Mouse (Mus musculus) ovary, postnatal 10 days (tissue): ENCODE measurements around the gene Fndc9.

Experiments
- DNase-seq: peaks from one replicate; pipeline ENCODE4 v3.0.0; 2022; ENCODE audit warnings: low spot score

Gene Fndc9

DNA sequence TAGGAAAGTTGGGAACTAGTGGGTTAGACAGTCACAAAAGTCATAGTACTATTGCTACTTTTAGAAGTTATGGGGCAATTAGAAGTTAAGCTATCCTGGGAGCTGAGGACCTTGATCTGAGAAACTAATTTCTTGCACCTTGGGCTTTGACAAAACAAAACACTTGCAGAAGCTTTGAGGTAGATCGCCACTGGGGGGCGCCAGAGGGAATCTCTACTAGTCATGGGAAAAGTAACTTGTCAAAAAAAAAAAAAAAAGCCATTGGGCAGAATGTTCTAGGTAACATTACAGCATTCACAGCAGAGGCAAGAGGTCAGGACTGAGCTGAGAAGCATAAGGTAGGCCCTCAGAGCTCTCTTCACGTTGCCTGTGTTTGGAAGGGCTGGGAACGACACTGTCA is 1.6 kb downstream of the Fndc9 start:
- no peak for DNase-seq

DNA sequence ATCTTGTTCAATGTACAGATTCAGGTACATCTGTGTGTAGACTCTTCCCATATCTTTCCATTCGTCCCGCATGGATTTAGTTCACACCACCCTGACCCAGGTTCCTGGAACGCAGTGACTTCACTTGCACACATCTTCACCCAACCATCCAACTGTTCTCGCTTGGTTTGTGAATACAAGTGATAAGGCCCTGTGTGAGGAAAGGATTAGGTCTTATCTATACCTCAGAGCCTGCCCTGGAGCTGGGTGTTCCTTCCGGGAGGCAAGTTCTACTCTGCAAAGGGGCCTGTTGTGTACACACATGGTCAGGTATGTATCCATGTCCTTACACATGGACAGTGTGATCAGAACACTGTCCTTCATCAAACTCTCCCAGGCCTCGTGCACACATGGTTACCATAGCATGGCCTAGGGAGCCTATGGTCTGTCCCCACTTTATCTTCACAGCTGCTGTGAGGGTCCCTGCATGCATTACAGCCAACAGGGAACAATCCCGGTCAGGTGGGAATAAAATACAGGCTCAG is 5.9 kb downstream of the Fndc9 start:
- no peak for DNase-seq

DNA sequence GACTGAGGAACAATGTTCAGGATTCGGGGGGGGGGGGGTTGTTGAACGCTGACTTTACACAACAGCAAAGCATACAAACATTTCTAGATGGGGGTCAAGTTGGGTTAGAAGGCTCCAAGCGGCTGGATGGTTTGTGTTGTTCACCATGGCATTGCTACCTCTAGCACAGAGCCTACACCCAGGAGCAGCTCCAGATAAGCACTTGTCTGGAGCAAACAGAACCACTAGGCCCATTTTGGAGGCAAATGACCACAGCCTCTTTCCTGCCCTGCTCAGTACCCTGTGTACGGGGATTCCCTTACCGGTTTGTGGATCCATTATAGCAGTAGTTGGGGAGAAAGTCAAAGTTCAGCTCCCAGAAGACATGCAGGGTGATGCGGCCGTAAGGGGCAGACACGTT is 6.7 kb downstream of the Fndc9 start:
- DNase-seq, result no peak

DNA sequence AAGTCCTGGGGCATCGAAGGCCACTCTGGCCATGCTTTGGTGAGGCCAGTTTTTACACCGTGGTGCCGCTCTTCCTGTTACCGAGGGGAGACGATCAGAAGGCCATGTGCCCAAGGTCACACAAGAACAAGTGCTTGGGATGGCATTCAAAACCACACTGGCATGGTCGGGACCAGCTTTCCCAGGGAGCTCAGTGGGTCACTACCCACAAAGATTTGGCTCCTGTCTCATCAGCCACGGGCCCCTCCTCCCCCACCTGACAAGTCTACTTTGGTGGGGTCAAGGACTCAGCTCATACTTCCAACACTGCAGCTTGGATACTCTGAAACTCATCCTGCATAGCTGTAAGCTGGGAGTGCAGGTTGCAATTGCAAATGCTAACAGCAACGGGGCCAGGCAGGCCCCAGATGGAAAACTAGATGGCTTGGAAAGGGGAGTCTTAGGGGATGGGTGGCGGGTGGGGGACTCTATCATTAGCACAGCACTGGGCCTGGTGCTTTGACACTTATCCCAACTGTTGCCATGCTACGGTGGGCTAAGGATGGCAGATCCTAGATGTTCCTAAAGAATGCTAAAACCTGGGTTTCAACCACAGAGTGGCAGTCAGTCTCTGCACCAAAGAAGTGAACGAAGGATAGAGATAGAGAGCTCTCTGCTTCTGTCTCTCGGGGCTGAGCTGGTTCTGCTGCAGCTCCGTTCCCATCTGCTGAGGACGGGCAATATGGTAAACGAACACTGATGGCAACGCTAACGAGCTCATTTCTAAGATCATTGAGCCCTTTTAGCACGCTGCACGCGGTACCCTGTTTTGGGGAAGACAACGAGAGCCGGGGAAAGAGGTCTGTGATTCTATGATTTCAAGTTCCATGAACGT is 9.6 kb downstream of the Fndc9 start:
- DNase-seq, result no peak

DNA sequence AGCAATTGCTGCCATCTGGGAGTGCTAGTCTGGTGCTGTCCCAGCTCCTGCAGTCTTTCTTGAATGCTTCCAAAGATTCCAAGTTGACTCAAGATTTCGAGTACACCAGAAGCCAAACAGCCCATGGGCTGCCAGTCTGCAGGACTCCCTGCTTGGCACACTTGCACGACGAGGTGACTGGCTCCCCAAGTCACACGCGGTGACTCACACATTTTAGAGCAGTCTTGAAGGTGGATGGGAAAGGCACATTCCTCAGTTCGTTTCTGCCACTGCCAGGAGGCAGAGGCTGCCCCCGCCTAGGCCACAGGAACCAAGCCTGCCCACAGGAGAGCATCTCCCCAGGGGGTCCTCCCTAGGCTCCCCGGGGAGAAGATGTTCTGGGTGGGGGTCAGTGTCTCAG is 10.6 kb downstream of the Fndc9 start:
- no peak for DNase-seq

DNA sequence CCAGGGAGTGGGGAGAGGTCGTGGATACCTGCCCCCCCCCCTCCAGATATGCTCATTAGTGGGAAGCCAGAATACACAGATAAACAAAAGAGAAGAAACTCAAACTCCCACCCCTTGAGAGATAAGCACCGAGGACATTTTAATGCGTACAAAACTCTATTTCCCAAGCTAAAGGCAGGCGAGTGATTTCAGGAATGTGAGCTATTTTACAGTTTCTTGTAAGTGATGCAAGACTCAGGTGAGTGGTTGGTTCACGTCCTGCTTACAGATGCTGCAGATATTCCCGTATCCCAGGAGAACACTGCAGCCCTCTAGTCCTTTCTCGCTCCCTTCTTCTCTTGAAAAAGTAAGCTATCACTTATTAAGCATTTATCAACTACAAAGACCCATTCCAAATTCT is 11.1 kb downstream of the Fndc9 start:
- no peak for DNase-seq

DNA sequence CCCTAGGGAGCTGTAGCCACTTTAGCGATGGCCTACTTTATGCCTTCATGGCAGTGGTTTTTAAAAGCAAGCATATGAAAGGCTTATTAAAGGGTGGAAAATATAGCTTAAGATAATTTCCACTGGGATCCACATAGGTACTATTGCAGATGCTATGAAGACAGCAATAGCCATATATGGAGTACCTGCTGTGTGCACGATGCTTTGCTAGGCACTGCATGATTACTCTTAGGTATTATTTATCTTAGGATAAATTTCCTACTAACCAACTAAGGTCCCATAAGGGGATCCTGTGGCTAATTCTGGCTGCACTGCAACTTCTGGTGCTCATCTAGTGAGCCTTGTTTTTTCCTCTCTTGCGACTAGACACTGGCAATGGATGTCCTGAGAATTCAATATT is 13.0 kb downstream of the Fndc9 start:
- no peak for DNase-seq

DNA sequence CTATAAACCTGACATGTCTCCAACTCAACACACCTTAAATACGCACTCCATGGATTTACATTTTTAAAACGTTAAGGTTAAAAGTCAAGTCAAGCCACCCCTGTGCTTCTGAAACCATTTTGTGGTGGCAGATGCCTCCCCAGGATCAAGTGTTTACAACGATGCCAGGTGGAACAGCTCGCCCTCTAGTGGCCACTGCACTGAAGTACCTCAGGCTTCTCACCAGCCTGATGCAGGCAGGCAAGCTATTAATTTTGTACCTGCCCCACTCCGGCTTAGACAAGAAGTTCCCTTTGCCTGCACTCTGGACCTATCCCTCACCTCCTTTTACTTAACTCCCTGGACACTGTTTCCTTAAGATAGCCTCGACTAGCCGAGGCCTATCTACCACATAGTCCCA is 16.7 kb downstream of the Fndc9 start:
- DNase-seq, result peak; percentile 23

DNA sequence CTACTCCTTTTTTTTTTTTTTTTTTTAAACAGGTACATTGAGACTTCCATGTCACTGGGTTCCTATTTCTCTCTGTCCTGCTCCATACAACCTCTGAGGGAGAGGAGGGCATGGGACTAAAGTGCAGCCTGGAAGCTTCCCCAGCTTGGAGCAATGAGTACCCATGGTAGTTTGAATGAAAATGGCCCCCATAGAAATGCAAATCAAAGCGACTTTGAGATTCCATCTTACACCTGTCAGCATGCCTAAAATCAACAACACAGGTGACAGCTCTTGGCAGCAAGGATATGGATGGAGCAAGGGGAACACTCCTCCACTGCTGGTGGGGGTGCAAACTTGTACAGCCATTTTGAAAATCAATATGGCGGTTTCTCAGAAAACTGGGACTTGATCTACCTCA is 20.0 kb downstream of the Fndc9 start:
- no peak for DNase-seq

DNA sequence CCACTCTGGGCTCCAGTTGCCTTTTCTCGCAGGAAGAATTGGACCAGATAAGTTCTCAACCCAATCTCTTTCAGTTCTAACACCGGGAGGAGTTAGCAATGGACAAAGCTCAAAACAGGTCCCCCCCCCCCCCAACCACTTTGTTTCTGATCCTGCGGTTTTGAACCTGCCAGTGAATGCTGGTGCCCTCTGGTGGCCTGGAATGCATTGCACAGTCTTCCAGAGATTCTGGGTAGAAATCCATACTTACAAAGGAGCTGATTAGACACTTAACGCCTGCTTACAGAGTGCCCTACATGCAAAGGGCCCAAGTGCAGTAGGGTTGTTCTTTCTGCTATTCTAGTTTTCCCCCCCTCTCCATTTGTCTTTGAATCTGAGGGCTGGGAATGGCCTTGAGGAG is 22.9 kb downstream of the Fndc9 start:
- DNase-seq, result no peak

DNA sequence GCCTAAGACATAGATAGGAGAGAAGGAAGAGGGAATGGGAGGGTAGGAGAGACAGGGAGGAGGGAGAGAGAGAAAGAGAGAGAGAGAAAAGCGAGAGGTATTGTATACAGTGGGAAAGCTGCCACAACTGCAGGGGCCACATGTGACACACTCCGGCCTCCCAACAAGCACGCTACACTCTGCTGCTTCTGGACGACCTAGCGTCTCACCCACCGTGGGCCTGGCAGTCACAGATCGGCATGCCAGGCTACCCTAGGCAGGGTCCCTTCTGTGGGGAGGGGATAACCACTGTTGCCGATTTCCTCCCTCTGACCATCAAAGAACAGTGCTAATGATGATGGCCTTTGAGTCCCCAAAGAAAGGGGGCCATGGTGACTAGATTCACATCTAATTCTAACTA is 23.4 kb downstream of the Fndc9 start:
- DNase-seq, result no peak

DNA sequence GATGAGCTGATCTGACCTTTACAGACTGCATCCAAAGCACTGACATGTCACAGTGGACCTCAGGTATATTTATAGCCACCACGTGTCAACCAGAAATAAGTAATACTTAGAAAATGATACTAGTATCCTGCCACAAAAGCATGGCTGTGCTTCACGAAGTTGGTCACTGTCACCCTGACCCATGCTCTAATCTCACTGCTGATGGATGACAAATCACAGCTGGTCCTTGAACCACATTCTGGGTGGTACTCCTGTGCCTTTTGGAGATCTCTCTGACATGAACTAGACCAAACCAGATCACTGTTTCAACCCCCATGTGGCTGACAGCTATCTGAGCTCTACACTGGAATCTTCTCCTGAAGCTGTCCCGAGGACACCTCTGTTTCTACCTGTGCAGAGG is 27.5 kb downstream of the Fndc9 start:
- no peak for DNase-seq

DNA sequence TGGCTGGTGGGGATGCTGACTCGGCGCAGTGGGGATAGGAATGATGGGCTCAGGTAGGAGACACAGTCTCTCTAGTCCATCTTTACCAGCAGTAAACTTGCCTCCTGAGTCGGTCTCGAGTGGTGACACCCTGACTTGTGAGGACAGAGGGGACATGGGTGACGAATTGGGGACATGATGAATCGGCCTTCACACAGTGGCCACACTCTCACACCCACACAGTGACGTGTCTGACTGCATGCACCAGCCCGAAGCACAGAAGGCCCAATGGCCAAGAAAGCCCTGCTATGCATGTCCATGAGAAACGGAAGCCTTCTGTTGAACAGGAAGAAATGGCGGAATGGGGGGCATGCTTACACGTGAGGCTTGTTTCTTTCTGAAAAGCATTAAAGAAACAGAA is 28.0 kb downstream of the Fndc9 start:
- no peak for DNase-seq

DNA sequence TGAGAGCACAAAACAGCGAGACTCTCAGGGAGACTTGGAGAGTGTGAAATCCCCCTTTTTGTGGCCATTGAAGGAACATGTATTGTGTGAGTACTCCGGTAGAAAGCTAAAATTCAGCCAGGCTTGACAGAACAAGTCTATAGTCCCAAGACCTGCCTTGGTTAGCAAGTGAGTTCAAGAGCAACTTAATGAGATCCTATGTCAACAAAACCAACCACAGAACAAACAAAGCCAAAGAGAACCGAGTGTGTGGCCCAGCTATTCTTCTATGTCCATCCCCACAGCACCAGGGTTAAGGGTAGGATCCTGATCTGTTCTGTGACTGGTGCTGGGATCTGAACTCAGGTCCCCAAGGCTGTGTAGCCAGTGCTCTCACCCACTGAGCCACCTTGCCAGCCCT is 29.3 kb downstream of the Fndc9 start:
- no peak for DNase-seq

DNA sequence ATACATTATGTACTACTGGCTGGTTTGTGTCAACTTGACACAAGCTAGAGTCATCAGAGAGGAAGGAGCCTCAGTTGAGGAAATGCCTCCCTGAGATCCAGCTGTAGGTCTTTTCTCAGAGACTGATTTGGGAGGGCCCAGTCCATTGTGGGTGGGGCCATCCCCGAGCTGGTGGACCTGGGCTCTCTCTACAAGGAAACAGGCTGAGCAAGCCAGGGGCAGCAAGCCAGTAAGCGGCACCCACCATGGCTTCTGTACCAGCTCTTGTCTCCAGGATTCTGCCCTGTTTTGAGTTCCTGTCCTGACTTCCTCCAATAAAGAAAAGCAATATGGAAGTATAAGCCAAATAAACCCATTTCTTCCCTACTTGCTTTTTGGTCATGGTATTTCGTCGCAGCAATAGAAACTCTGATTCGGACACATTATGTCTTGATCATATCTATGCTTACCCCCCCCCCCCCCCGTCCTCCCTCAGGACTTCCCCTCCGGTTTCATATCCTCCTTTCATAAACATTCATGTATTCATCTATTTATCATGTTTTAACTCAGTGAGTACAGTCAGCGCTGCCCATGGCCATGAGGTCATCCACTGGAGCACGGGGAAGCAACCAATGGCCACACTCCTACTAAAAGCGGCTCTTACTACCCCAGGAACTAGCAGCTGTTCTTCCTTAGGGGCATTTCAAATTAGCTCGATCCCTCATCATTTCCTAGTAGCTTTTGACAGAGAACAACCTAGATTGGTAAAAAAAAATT is 29.9 kb downstream of the Fndc9 start:
- DNase-seq, result no peak

DNA sequence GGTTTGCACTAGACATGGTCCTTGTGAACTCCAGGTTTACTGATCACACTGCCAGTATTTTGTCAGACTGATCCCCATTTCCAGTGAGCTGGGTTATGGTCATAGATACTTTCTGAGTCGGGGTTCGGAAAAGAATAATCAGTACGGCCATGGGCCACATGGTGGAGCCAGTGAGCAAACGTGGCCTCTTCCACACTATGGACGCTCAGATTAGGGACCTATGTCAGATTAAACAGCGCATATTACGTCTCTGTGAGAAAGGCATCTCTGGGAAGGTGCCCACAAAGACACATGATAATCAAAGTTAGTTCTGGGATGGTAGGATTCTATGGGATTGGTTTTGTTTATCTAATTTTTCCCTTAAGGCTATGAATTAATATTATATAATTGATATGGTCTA is 33.7 kb downstream of the Fndc9 start:
- peak; percentile 19 for DNase-seq

DNA sequence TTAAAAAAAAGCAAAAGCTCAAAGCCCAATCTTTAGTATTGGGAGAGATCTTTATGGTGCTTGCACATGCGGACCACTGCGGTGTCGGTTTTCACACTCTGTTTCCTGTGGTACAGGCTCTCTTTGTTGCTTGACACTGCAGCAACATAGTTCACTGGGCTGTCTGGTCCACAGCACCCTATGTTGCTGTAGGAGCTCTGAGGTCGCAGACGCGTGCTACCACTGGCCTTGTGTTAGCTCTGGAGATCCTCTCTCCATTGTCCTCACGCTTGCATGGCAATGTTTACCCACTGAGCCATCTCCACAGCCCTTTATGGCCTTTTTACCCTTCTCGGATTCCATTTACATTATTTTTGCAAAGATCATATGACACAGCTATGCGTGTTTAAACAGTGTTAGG is 34.1 kb downstream of the Fndc9 start:
- no peak for DNase-seq

DNA sequence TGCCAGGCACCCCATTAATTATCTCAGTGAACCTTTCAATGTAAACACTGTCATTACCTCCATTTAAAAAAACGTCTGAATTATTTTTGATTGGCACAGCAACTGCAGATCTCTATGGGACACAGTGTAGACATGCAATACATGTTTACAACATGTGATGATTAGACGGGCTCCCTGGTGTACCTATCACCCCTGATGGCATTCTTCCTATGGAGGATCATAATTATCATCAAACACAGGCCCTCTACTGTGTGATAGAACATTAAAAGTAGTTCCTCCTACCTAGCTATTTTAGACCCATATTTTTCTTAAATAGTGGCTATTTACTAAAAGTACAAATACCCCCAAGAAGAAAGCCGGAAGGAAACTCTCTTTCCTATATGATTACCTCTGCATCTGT is 34.6 kb downstream of the Fndc9 start:
- no peak for DNase-seq

DNA sequence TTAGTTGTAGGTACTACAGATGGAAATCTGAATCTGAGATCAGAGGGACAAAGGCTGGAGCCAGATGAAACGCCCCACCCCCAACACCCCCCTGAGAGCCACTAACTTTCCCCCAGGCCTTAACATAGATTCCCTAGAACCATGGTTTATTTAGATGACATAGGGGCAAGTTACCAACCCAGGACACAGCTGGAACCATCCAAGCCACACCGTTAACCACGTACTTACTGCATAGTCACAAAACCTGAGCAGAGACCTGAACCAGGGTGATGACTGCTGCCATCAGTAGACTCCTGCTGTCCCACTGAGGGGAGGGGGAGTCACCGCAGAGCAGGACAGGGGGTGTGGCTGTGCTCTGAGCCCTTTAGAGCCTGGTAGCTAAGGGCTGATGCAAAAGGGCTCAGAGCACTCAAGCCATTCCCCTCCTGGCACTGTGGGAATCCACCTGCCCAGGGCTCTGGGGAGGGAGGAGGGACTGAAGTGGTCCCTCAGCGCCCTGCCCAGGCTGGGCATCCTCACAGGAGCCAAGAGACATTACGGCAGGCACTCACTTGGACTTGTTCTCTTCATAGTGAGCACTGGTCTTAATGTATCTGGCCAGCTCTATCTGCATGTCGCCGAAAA is 36.8 kb downstream of the Fndc9 start:
- DNase-seq, result no peak

DNA sequence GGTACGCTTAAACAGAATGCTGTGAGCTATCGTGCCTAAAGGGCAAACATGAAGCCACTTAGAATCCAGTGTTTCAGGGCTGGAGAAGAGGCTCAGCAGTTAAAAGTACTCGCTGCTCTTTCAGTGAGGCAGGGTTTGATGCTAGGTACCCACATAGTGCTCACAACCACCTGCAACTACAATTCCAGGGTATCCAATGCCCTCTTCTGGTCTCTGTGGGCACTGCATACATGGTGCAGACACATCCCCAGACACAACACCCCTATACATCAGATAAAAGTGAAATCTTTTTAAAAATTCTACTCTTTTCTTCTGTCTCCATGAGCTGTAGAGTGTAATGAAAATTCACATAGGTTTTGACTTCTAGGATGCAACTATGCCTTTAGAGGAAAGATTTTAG is 38.6 kb downstream of the Fndc9 start:
- DNase-seq, result no peak

DNA sequence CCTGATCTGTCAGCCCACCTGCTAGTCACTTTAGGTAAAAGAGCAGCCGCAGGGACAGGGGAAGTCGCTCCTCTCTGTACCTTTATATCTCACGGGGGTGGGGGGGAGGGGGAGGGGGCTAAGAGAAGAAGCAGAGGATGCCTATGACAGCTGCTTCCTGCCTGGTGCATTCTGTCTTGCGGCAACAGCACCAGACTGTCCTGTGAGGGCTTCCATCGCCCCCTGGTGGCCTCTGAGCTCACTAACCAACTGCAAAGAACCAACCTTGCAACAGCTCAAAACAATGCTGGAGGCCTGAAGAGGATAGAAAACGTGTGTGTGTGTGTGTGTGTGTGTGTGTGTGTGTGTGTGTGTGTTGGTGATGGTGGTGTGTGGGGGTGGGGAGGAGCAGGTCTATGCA is 40.0 kb downstream of the Fndc9 start:
- peak; percentile 24 for DNase-seq

DNA sequence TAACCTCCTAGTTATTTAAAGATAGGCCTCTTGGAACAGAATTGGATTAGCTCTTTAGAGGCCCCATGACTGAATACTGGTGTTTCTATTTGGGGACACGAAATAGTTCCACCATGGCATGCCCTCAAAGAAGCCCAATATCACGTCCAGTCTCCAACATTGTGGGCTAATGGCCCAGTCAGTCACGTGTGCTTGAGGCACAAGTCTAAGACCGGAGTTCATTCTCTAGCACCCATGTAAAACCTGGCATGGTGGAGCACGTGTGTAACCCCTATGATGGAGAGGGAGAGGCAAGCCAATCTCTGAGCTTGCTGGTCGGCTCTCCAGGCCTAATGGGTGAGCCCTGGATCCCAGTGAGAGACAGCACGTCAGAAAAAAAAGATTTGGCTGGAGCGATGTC is 40.8 kb downstream of the Fndc9 start:
- DNase-seq, result no peak

DNA sequence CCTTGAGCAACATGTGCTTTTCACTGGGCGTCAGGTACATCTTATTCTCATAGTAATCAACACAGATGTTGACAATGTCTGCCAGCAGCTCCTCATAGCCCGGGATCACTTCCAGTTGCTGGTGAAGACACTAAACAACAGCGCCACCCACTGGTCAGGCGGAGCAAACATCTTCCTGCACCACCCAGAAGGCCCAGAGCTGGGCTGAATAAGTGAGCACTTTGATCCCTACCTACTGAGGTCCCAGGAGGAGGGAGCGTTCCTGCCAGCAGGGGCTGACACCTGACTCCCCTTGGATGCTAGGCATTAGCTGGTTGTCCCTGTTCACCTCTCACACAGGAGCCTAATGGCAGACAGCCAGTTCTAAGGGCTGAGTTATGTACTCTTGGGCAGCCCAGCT is 41.4 kb downstream of the Fndc9 start:
- DNase-seq, result no peak
